Mouse (Mus musculus): ENCODE data around the gene 4933434E20Rik. TPM values are rescaled to one million over a fixed set of nuclear protein-coding genes. Genes with fewer than 3 reads are reported as not detected.
A peak's percentile ranks its signal among the peaks of the same experiment; 100 is the strongest.

Gene 4933434E20Rik
- total and polyA plus RNA-seq, 3 experiments = 161 to 227 (median 184) TPM

GRCm38 (mm10) chr3:90036263-90036662 is 15.2 kb upstream of the 4933434E20Rik start:
- DNase-seq (ENCODE audit: low read depth, low spot score) = peak; percentile 71
- H3K36me3 ChIP-seq (ENCODE audit: control insufficient read depth in 1 of 2, insufficient read depth in 2 of 2, low read length in 2 of 2) = peaks cover 39 to 87% of the 10 kb centered on the region in 2 experiments
- H3K9me3 ChIP-seq (replicated peaks; ENCODE audit: insufficient read depth, low read length) = no peaks in the 10 kb centered on the region
- TF ChIP-seq USF2 (IDR thresholded peaks at IDR 0.05; ENCODE audit: borderline replicate concordance in 1 of 2, insufficient read depth in 1 of 2, low read depth in 1 of 2, low read length in 2 of 2) = no peak
- no peak for TF ChIP-seq JUND (IDR thresholded peaks at IDR 0.05; ENCODE audit: low read depth, low read length)
- peak; percentile 92 for TF ChIP-seq ZNF384 (IDR thresholded peaks at IDR 0.05; ENCODE audit: low read depth, low read length)
- 0 out of 2 replicates have a peak, but pooled peaks have one; percentile 23 for TF ChIP-seq KAT2A (conservative IDR thresholded peaks at IDR 0.05; ENCODE audit: low read depth, low read length)
- TF ChIP-seq ZMIZ1 (IDR thresholded peaks at IDR 0.05; ENCODE audit: low read depth, low read length) = no peak
- TF ChIP-seq EP300 (IDR thresholded peaks at IDR 0.05; ENCODE audit: low read depth in 1 of 2, low read length in 2 of 2) = peak; percentile 18 to 58; a peak in 3 of 4 replicates
- no peak for TF ChIP-seq MXI1 (IDR thresholded peaks at IDR 0.05; ENCODE audit: low read depth, low read length)
- TF ChIP-seq BHLHE40 (IDR thresholded peaks at IDR 0.05; ENCODE audit: borderline replicate concordance, low read depth, low read length) = 0 out of 2 replicates have a peak, but pooled peaks have one; percentile 1
- 0 out of 2 replicates have a peak, but pooled peaks have one; percentile 37 for TF ChIP-seq MYC (IDR thresholded peaks at IDR 0.05; ENCODE audit: low read depth, low read length)
- TF ChIP-seq MAZ (IDR thresholded peaks at IDR 0.05; ENCODE audit: low read depth, low read length) = no peak
- TF ChIP-seq E2F4 (IDR thresholded peaks at IDR 0.05; ENCODE audit: borderline replicate concordance, low read depth, low read length) = no peak
- TF ChIP-seq GABPA (IDR thresholded peaks at IDR 0.05; ENCODE audit: low read depth, low read length) = no peak
- TF ChIP-seq TCF12 (IDR thresholded peaks at IDR 0.05; ENCODE audit: low read depth, low read length) = no peak
- TF ChIP-seq UBTF (IDR thresholded peaks at IDR 0.05; ENCODE audit: borderline replicate concordance, insufficient read depth, low read depth, low read length) = no peak
- TF ChIP-seq ETS1 (IDR thresholded peaks at IDR 0.05; ENCODE audit: low read depth, low read length) = 0 out of 2 replicates have a peak, but pooled peaks have one; percentile 31
- TF ChIP-seq ZC3H11A (IDR thresholded peaks at IDR 0.05; ENCODE audit: low read depth, low read length) = no peak
- no peak for TF ChIP-seq TAL1 (IDR thresholded peaks at IDR 0.05; ENCODE audit: low read length)
- no peak for TF ChIP-seq MEF2A (IDR thresholded peaks at IDR 0.05; ENCODE audit: extremely low read depth, insufficient replicate concordance, low read depth, low read length, poor library complexity, severe bottlenecking)
- TF ChIP-seq CTCF (IDR thresholded peaks at IDR 0.05 in 2 of 3, conservative IDR thresholded peaks at IDR 0.05 in 1 of 3; ENCODE audit: control insufficient read depth in 1 of 3, insufficient read depth in 1 of 3, low read depth in 2 of 3, low read length in 3 of 3, poor library complexity in 1 of 3, severe bottlenecking in 1 of 3) = no peak
- no peak for TF ChIP-seq CHD2 (IDR thresholded peaks at IDR 0.05; ENCODE audit: low read length)
- no peak for TF ChIP-seq POLR2AphosphoS2 (IDR thresholded peaks at IDR 0.05; ENCODE audit: low read length)
- TF ChIP-seq NELFE (IDR thresholded peaks at IDR 0.05; ENCODE audit: low read depth, low read length) = no peak
- peak; percentile 59 for TF ChIP-seq GATA1 (IDR thresholded peaks at IDR 0.05; ENCODE audit: low read depth, low read length)
- TF ChIP-seq ZKSCAN1 (IDR thresholded peaks at IDR 0.05; ENCODE audit: low read depth, low read length) = peak; percentile 52; the same call in 1 of the 2 replicates
- no peak for TF ChIP-seq NRF1 (IDR thresholded peaks at IDR 0.05; ENCODE audit: insufficient read depth, low read depth, low read length, poor library complexity, severe bottlenecking)
- 0 out of 2 replicates have a peak, but pooled peaks have one; percentile 1 for TF ChIP-seq USF1 (IDR thresholded peaks at IDR 0.05; ENCODE audit: low read depth, low read length)
- peak; percentile 57; the same call in 1 of the 2 replicates for TF ChIP-seq RCOR1 (IDR thresholded peaks at IDR 0.05; ENCODE audit: low read depth, low read length)
- TF ChIP-seq ELF1 (IDR thresholded peaks at IDR 0.05; ENCODE audit: low read depth, low read length) = peak; percentile 49; the same call in 1 of the 2 replicates
- no peak for TF ChIP-seq HCFC1 (IDR thresholded peaks at IDR 0.05; ENCODE audit: low read depth, low read length)
- no peak for TF ChIP-seq MAX (IDR thresholded peaks at IDR 0.05; ENCODE audit: low read length)
- TF ChIP-seq POLR2AphosphoS5 (IDR thresholded peaks at IDR 0.05; ENCODE audit: borderline replicate concordance, low read depth, low read length) = no peak
- no peak overlapping the region for H3K4me3 ChIP-seq (ENCODE audit: control insufficient read depth in 1 of 2, insufficient read depth in 1 of 2, low read depth in 2 of 2, low read length in 2 of 2)
- H3K4me1 ChIP-seq (ENCODE audit: control insufficient read depth in 1 of 2, insufficient read depth in 2 of 2, low read length in 2 of 2) = peaks cover 2 to 10% of the 10 kb centered on the region in 2 experiments; a peak in 3 of 4 replicates
- H3K27me3 ChIP-seq (ENCODE audit: control insufficient read depth in 1 of 2, insufficient read depth in 2 of 2, low read length in 2 of 2) = no peaks in the 10 kb centered on the region
- H3K27ac ChIP-seq (ENCODE audit: control insufficient read depth, low read depth, low read length) = no peak overlapping the region
- peaks cover 2% of the 10 kb centered on the region; the same call in 1 of the 2 replicates for H3K79me2 ChIP-seq (ENCODE audit: control insufficient read depth, insufficient read depth, low read length, poor library complexity)
- no peak overlapping the region for H3K9ac ChIP-seq (ENCODE audit: control insufficient read depth, low read depth, low read length, poor library complexity, severe bottlenecking)

All from MEL (cell line).